Mouse (Mus musculus) gastrocnemius, postnatal 10 days (tissue): ENCODE data around the gene Adam19. TPM values are rescaled to one million over a fixed set of nuclear protein-coding genes. Genes with fewer than 3 reads are reported as not detected.
"Not testable (repeated sequence)": the region's sequence is repeated elsewhere in the genome, so short reads cannot be mapped to it uniquely, and the experiment has no call there.

ENCODE experiments used
- DNase-seq: peaks from one replicate; pipeline ENCODE4 v3.0.0; 2021; ENCODE audit warnings: mixed read lengths
- long read RNA-seq, 2 experiments: library from polyadenylated mRNA; stranded (forward); transcript quantifications; one replicate each; pipeline ENCODE4 v2.0.0; 2021
- total RNA-seq, 2 experiments: library from RNA; stranded (reverse); gene quantifications; 2 replicates each; pipeline ENCODE4 v1.2.3; 2021

The Adam19 gene
- total RNA-seq = 10 to 100 TPM; 30.9 to 42.8 TPM
- long read RNA-seq, experiment 1, full-length matches to known transcripts = 17 of 47 reads
- long read RNA-seq, experiment 1, partial matches to known transcripts = 3 of 47 reads
- long read RNA-seq, experiment 1, other reads (novel, unspliced or antisense) = 27 of 47 reads
- long read RNA-seq, experiment 2, full-length matches to known transcripts = 11 of 27 reads
- long read RNA-seq, experiment 2, partial matches to known transcripts = 1 of 27 reads
- long read RNA-seq, experiment 2, other reads (novel, unspliced or antisense) = 15 of 27 reads

- DNase-seq = peak; percentile 73
Observed at GRCm38 (mm10) chr11:46055896-46056769, at the start of gene Adam19. Gene Adam19 (plus strand): TSS chr11:46055992.

- peak; percentile 84 for DNase-seq
Observed at GRCm38 (mm10) chr11:46016061-46016460, 39.7 kb upstream of the Adam19 start.

- no peak for DNase-seq
Observed at GRCm38 (mm10) chr11:46020246-46020645, 35.5 kb upstream of the Adam19 start.

- no peak for DNase-seq
Observed at GRCm38 (mm10) chr11:46021850-46022249, 33.9 kb upstream of the Adam19 start.

GRCm38 (mm10) chr11:46022983-46023382, 32.8 kb upstream of the Adam19 start:
- DNase-seq = no peak

GRCm38 (mm10) chr11:46025962-46026392, 29.8 kb upstream of the Adam19 start:
- DNase-seq = peak; percentile 63

- no peak for DNase-seq
Observed at GRCm38 (mm10) chr11:46027952-46028814, 27.6 kb upstream of the Adam19 start.

GRCm38 (mm10) chr11:46029485-46029884, 26.3 kb upstream of the Adam19 start:
- no peak for DNase-seq

- DNase-seq = no peak
Observed at GRCm38 (mm10) chr11:46030026-46030425, 25.8 kb upstream of the Adam19 start.

GRCm38 (mm10) chr11:46031470-46031869, 24.3 kb upstream of the Adam19 start:
- no peak for DNase-seq

- DNase-seq = no peak
Observed at GRCm38 (mm10) chr11:46032956-46033355, 22.8 kb upstream of the Adam19 start.

- DNase-seq = no peak
Observed at GRCm38 (mm10) chr11:46036374-46036773, 19.4 kb upstream of the Adam19 start.

GRCm38 (mm10) chr11:46038901-46039300, 16.9 kb upstream of the Adam19 start:
- DNase-seq = no peak

- DNase-seq = peak; percentile 51
Observed at GRCm38 (mm10) chr11:46039335-46039734, 16.5 kb upstream of the Adam19 start.

- DNase-seq = no peak
Observed at GRCm38 (mm10) chr11:46040841-46041556, 14.8 kb upstream of the Adam19 start.

GRCm38 (mm10) chr11:46041607-46042267, 14.1 kb upstream of the Adam19 start:
- no peak for DNase-seq

- no peak for DNase-seq
Observed at GRCm38 (mm10) chr11:46044781-46045180, 11.0 kb upstream of the Adam19 start.

GRCm38 (mm10) chr11:46047264-46047663, 8.5 kb upstream of the Adam19 start:
- DNase-seq = no peak

- DNase-seq = peak; percentile 70
Observed at GRCm38 (mm10) chr11:46052105-46052659, 3.6 kb upstream of the Adam19 start, which contains the start of gene Gm12166. Gene Gm12166 (minus strand): TSS chr11:46052321.

- DNase-seq = not testable (repeated sequence)
Observed at GRCm38 (mm10) chr11:46053457-46053856, 2.3 kb upstream of the Adam19 start.

GRCm38 (mm10) chr11:46054311-46054710, 1.5 kb upstream of the Adam19 start:
- no peak for DNase-seq
